Mouse (Mus musculus): ENCODE measurements around the gene Pde3a.
A peak's percentile ranks its signal among the peaks of the same experiment; 100 is the strongest.

Gene Pde3a

GRCm38 (mm10) chr6:141404649-141405048 lies 155.6 kb downstream of the Pde3a start:
- DNase-seq (ENCODE audit: low spot score) = no peak

- peak; percentile 41 for DNase-seq (ENCODE audit: low spot score)
Measured at GRCm38 (mm10) chr6:141405496-141405895, 156.4 kb downstream of the Pde3a start.

GRCm38 (mm10) chr6:141408758-141409157 lies 159.7 kb downstream of the Pde3a start:
- DNase-seq (ENCODE audit: low spot score) = no peak

GRCm38 (mm10) chr6:141410836-141411235 lies 161.8 kb downstream of the Pde3a start:
- DNase-seq (ENCODE audit: low spot score) = no peak

- no peak for DNase-seq (ENCODE audit: low spot score)
Measured at GRCm38 (mm10) chr6:141425114-141425513, 176.0 kb downstream of the Pde3a start.

GRCm38 (mm10) chr6:141428587-141428986 lies 179.5 kb downstream of the Pde3a start:
- no peak for DNase-seq (ENCODE audit: low spot score)

- DNase-seq (ENCODE audit: low spot score) = no peak
Measured at GRCm38 (mm10) chr6:141430134-141430533, 181.1 kb downstream of the Pde3a start.

- no peak for DNase-seq (ENCODE audit: low spot score)
Measured at GRCm38 (mm10) chr6:141432271-141432974, 183.4 kb downstream of the Pde3a start.

GRCm38 (mm10) chr6:141433917-141434756 lies 185.1 kb downstream of the Pde3a start:
- peak; percentile 72 for DNase-seq (ENCODE audit: low spot score)

- DNase-seq (ENCODE audit: low spot score) = peak; percentile 27
Measured at GRCm38 (mm10) chr6:141435160-141435559, 186.1 kb downstream of the Pde3a start.

- DNase-seq (ENCODE audit: low spot score) = no peak
Measured at GRCm38 (mm10) chr6:141439965-141440364, 190.9 kb downstream of the Pde3a start.

GRCm38 (mm10) chr6:141447547-141447946 lies 198.5 kb downstream of the Pde3a start:
- peak; percentile 65 for DNase-seq (ENCODE audit: low spot score)

GRCm38 (mm10) chr6:141448886-141449285 lies 199.8 kb downstream of the Pde3a start:
- DNase-seq (ENCODE audit: low spot score) = no peak

GRCm38 (mm10) chr6:141455335-141455734 lies 206.3 kb downstream of the Pde3a start:
- DNase-seq (ENCODE audit: low spot score) = no peak

- DNase-seq (ENCODE audit: low spot score) = no peak
Measured at GRCm38 (mm10) chr6:141456591-141456990, 207.5 kb downstream of the Pde3a start.

- no peak for DNase-seq (ENCODE audit: low spot score)
Measured at GRCm38 (mm10) chr6:141470251-141470650, 221.2 kb downstream of the Pde3a start.

GRCm38 (mm10) chr6:141474223-141474622 lies 225.2 kb downstream of the Pde3a start:
- peak; percentile 58 for DNase-seq (ENCODE audit: low spot score)

GRCm38 (mm10) chr6:141474696-141475095 lies 225.6 kb downstream of the Pde3a start:
- peak; percentile 60 for DNase-seq (ENCODE audit: low spot score)

- DNase-seq (ENCODE audit: low spot score) = peak; percentile 58
Measured at GRCm38 (mm10) chr6:141485302-141486021, 236.4 kb downstream of the Pde3a start.

GRCm38 (mm10) chr6:141487266-141487665 lies 238.2 kb downstream of the Pde3a start:
- peak; percentile 62 for DNase-seq (ENCODE audit: low spot score)

GRCm38 (mm10) chr6:141488619-141489018 lies 239.6 kb downstream of the Pde3a start:
- DNase-seq (ENCODE audit: low spot score) = peak; percentile 22

- DNase-seq (ENCODE audit: low spot score) = no peak
Measured at GRCm38 (mm10) chr6:141494909-141495308, 245.8 kb downstream of the Pde3a start.

Measured in MN1 (cell line).